Mouse (Mus musculus) brain, embryonic 14.5 days (tissue): ENCODE data around the gene Arhgap22. TPM values are rescaled to one million over a fixed set of nuclear protein-coding genes. Genes with fewer than 3 reads are reported as not detected.

Source experiments
- DNase-seq: peaks from one replicate; pipeline ENCODE4 v3.0.0-alpha.2; 2011; ENCODE audit warnings: low read depth
- CTCF ChIP-seq: fragments of 200-500 bp; IDR thresholded peaks from 2 replicates; pipeline ENCODE4 v1.5.1; 2012; ENCODE audit warnings: inconsistent platforms, mild to moderate bottlenecking, moderate library complexity, borderline replicate concordance; ENCODE audit not compliant: insufficient read depth, insufficient read length; ENCODE audit errors: extremely low read depth
- POLR2A ChIP-seq: fragments of 200-500 bp; IDR thresholded peaks from 2 replicates; pipeline ENCODE4 v1.6.1; 2012; ENCODE audit warnings: mild to moderate bottlenecking, inconsistent platforms, borderline replicate concordance; ENCODE audit not compliant: poor library complexity, insufficient read depth, insufficient read length, severe bottlenecking; ENCODE audit errors: extremely low read depth
- polyA plus RNA-seq: library from polyadenylated mRNA; depleted of rRNA; stranded (reverse); fragments of >200 nt; gene quantifications from 2 replicates; pipeline ENCODE4 v1.2.3, GENCODE M21; 2012

The Arhgap22 gene
- polyA plus RNA-seq, 1 experiment = 1.9 TPM

DNA sequence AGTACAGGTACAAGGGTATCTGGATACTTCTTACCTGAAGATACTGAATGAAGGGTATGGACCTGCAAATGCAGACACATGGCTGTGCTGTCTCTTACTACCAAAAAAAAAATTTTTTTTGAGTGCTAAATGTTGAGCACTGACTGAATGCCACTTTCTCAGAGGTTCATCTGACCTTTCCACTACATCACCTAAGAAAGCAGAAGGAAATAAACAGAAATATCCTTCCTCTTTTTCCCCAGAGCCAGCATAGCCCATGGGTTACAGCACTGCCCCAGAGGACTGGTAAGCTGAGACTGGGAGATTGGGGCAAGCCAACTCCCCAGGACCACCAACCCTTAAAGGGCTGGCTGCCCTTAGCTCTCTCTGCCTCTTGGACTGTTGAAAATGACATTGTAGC lies 20.1 kb upstream of the Arhgap22 start:
- TF ChIP-seq POLR2A (no peak), CTCF (no peak)
- no peak for DNase-seq

DNA sequence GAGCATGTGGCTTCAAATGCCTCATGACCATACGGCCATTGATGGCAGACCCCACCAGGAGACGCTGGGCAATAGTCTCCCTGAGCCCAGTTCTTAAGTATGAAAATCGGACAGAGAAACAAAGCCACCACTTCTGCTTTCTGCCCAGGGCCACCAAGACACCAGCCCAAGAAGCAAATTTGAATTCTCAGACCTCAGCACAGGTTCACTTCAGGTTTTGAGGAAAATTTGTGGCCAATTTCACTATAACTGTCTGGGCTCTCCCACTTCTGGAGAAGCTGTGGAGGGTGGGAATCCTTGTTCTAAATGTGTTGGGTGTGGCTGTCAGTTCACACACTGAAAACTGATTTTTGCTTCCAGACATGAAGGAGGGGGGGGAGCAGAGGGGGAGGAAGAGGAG lies 19.6 kb upstream of the Arhgap22 start:
- DNase-seq = no peak
- TF ChIP-seq CTCF (no peak), POLR2A (no peak)

DNA sequence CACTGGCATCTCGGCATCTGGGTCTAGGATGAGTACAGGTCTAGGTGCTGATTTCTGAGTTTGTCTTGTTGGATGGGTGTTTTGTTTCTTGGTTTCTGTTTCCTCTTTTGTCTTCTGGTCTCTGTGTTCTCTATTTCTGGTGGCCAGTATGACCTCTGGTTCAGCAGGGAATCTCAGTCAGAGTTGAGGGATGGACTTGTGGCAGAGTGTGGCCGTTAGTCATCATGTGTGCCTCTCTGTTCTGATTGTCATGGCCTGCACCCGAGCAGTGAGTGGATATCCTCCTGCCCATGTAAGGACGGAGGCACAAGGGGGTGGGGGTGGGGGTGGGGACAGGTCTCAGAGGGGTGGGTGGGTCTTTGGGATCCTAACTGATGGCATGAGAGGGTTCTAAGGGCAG lies 11.7 kb upstream of the Arhgap22 start:
- DNase-seq = no peak
- no peak for TF ChIP-seq CTCF
- no peak for TF ChIP-seq POLR2A

DNA sequence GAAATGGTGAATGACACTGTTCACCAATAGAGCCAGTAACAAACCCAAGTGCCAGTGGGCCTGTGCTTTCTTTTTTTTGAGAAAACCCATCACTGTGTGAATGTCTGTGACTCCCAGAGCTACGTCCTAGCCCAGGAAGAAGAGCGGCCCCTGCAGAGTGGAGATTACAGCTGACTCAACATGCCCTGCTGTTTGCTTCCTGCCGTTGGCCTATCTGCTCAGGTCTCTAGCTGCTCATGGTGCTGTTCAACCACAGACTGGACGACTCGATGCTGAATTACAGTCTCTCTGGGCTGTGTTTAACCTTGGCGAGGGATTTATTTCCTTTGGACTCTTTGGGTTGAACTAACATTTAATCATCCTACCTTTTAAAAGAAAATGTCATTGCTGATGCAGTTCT lies 10.9 kb upstream of the Arhgap22 start:
- DNase-seq = no peak
- TF ChIP-seq CTCF = no peak
- no peak for TF ChIP-seq POLR2A

DNA sequence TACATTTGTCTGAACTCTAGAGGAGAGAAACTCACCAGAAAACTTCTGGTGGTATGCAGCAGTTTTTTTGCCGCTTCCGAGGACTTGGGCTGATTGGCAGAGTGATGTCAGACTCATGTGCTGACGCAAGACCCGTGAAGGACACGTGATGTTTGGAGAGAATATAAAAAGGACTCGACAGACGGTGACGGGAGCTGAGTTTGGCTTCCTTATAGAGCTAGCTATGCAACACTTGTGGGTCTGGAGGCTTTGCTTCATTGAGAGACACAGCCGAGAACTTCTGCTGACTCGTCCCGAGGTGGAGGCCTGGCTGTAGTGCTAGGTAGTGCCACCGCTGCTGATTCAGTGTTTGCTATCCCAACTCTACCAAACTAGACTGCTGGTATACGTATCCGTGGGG lies 10.0 kb upstream of the Arhgap22 start:
- no peak for DNase-seq

DNA sequence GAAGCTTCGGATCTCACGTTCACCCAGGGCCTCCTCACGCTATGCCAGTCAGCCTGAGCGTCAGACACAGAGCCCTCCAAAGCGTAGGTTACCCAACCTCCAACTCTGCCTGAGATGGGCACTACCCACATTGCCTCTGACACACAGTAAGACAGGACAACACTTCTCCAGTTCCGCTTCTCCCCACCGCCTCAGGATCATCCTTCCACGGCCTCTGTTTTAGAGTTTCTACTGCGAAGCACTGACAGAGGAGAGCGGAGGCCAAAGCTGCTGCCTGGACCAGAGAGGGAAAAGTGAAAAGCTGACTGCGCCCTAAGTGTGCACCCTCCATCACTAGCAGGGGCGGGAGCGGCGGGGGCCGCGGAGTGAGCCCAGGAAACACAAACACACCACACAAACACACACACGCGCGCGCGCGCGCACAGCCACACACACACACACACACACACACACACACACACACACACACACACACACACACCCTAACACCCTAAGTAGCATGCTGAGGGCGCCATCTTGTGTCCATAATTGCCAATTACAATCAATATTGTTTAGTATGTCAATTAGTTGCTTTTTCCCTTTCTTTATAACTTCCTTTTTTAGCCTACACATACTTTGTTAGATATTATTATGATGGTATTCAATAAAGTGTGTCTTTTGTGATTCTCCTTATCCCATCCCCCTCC lies 8.4 kb upstream of the Arhgap22 start:
- TF ChIP-seq POLR2A (no peak), CTCF (peak; percentile 44; the same call in 1 of the 2 replicates)
- DNase-seq = peak; percentile 65

More for the DNA sequence above, 10.0 kb upstream of the Arhgap22 start:
- TF ChIP-seq POLR2A (no peak), CTCF (no peak)

DNA sequence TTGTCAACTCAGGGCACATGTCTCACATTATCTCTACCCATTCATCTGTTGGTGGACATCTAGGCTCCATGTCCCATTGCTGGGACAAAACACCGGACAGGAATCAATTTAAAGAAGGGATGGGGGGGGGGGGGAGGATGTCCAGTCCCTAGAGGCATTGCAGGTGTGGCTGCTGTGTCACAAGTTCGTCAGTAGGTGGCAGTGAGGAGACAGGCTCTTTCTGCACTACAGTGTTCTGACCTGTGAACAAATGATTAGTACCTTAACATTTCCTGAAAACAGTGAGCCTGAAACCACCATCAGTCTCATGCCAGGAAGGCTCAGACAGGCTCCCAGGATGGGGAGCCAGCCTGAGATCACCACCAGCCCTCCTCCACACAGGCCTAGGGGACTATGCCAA lies 6.8 kb upstream of the Arhgap22 start:
- TF ChIP-seq CTCF (peak; percentile 63), POLR2A (no peak)
- DNase-seq = peak; percentile 15

DNA sequence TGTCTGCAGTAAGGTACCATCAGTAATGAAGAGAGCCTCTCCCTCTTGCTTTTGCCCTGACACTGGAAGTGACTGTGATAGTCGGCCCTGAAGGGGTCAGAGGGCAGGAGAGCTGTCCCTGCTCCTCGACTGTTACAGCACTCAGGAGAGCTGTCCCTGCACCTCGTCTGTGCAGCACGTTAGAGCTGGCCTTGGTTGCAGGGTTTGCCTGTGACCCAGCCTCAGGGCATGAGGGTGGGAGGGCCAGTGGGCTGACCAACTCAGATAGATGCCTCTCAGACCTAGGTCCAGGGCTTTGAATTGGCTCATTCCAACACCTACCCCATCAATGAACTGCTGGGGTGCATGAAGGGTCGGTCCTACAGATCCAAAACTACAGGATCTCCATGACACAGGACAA lies 5.5 kb upstream of the Arhgap22 start:
- DNase-seq = no peak
- TF ChIP-seq CTCF (no peak), POLR2A (no peak)

DNA sequence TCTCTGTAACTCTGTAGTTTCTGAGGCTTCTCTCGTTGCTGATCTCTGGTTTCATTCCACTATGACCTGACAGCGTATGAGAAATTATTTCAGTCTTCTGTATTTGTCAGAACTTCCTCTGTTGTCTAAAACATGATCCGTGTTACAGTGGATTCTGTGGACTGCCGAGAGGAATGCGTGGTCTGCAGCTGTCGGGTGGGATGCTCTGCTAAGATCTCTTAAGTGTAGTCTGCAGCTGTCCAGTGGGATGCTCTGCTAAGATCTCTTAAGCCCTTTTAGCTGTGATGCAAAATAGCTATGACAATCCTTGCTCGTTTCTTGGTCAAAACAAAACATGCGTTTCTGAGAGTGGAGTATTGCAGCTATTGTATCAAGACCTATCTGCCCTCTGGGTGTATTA lies 3.0 kb upstream of the Arhgap22 start:
- TF ChIP-seq CTCF (no peak), POLR2A (no peak)
- DNase-seq = no peak

DNA sequence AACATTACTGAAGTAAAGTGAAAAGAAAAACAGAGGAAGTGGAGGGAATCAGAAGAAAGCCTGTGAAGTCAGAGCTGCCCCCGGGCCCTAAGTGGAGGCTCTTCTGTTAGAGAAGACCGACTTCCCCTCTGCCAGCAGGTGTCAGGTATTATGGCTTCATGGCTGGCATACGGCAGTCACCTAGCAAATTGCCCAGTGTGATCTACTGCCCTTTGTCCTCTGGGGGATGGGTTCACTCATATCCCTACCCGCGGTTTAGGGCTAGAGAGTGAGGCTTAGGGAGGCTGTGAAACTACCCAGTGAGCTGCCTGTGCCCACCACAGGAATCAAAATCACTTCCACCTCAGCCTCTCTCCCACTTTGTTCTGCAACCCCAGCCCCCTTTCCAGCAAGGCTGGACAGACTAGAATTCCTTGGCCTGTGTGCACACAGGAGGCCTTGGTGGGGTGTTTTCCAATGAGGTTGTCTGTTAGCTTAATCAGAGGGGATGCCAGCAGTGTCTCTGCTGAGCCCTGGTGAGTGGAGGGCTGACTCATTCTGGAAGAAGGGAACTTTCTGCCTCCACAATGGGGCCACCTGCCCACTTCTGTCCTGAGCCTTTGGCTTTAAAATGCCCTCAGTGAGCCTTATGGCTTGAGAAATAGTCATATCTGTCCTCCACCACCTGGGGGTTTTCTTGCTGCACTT lies 1.4 kb upstream of the Arhgap22 start:
- TF ChIP-seq CTCF = no peak
- no peak for TF ChIP-seq POLR2A
- no peak for DNase-seq

DNA sequence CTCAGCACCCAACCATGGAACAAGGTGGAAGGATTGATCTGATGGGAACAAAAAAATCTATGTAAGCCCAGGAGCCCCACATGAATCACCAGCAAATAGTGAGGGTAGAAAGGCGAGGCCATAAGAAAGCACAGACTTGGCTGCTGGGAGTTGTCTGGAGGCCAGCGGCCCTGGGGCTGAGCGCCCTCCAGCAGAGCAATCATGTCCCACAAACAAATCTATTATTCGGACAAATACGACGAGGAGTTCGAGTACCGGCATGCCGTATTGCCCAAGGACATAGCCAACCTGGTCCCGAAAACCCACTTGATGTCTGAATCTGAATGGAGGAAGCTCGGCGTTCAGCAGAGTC lies 892 bp upstream of the Arhgap22 start:
- no peak for TF ChIP-seq CTCF
- no peak for TF ChIP-seq POLR2A
- no peak for DNase-seq

DNA sequence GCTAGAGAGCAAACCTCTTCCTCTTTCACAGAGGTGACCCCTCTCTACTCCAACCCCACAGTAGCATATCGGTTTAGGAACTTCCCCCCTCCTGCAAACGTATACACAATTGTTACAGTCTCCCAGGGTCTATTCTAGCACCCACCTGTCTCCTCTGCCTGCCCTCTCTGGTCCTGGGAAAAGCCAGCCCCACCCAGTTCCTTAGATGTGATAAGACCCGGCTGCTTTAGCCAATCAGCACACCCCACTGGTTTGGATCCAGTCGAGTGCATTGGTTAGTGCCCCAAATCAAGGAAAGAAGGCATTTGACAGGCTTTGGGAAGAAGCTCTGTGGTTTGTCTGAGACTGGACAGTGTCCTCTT lies 922 bp downstream of the Arhgap22 start:
- no peak for TF ChIP-seq POLR2A
- no peak for TF ChIP-seq CTCF
- DNase-seq = no peak
